Mouse (Mus musculus) forebrain, postnatal 0 days (tissue): ENCODE results near the gene Mrnip. TPM values are rescaled to one million over a fixed set of nuclear protein-coding genes. Genes with fewer than 3 reads are reported as not detected.

Source experiments
- ATAC-seq: fragments of 200-750 bp; cut with Nextera tagmentation; 2 replicates; pipeline ENCODE4 v1.8.0; 2017; ENCODE audit warnings: mild to moderate bottlenecking, moderate library complexity
- DNase-seq: peaks from one replicate; pipeline ENCODE4 v3.0.0-alpha.2; 2015
- H3K27ac ChIP-seq: fragments of 300-500 bp; sonication (generic); 2 replicates; pipeline ENCODE4 v1.5.1; 2014; ENCODE audit warnings: low read depth, mild to moderate bottlenecking, antibody characterized with exemption, low read length, moderate library complexity, mixed read lengths
- H3K27me3 ChIP-seq: fragments of 300-500 bp; sonication (generic); 2 replicates; pipeline ENCODE4 v1.6.1; 2014; ENCODE audit warnings: mild to moderate bottlenecking, low read length, mixed read lengths; ENCODE audit not compliant: insufficient read depth
- H3K36me3 ChIP-seq: fragments of 300-500 bp; sonication (generic); 2 replicates; pipeline ENCODE4 v1.6.1; 2014; ENCODE audit warnings: mild to moderate bottlenecking, moderate library complexity; ENCODE audit not compliant: insufficient read depth
- H3K4me1 ChIP-seq: fragments of 300-500 bp; sonication (generic); 2 replicates; pipeline ENCODE4 v1.6.1; 2014; ENCODE audit warnings: antibody characterized with exemption; ENCODE audit not compliant: insufficient read depth
- H3K4me2 ChIP-seq: fragments of 300-500 bp; sonication (generic); 2 replicates; pipeline ENCODE4 v1.6.1; 2014; ENCODE audit warnings: low read depth, mild to moderate bottlenecking, moderate library complexity
- H3K4me3 ChIP-seq: fragments of 300-500 bp; sonication (generic); 2 replicates; pipeline ENCODE4 v1.5.1; 2014; ENCODE audit warnings: low read depth, low read length, mixed read lengths
- H3K9ac ChIP-seq: fragments of 300-500 bp; sonication (generic); 2 replicates; pipeline ENCODE4 v1.6.1; 2014; ENCODE audit warnings: mild to moderate bottlenecking
- H3K9me3 ChIP-seq: fragments of 300-500 bp; sonication (generic); 2 replicates; pipeline ENCODE4 v1.6.1; 2016; ENCODE audit warnings: low read length
- CTCF ChIP-seq: sonication (generic); IDR thresholded peaks from 2 replicates; pipeline ENCODE4 v1.5.1; 2016; ENCODE audit warnings: antibody characterized with exemption, control low read depth, low read depth
- WGBS: fragments of 180-500 bp; shearing (Covaris S2); extraction: QIAGEN DNeasy Blood & Tissue Kit; methylation state at CpG from one replicate; pipeline ENCODE4 v1.1.7; 2014; 5-methylcytosine and 5-hydroxymethylcytosine counted together
- polyA plus RNA-seq: library from polyadenylated mRNA; unstranded; fragments of >200 nt; fragmentation: Nextera tagmentation; extraction: Ambion mirVana; gene quantifications from 2 replicates; pipeline ENCODE4 v1.2.1, GENCODE M21; 2015
- total RNA-seq: library from RNA; depleted of rRNA; stranded (reverse); fragments of >200 nt; gene quantifications from 2 replicates; pipeline ENCODE4 v1.2.3, GENCODE M21; 2014

The Mrnip gene
- total and polyA plus RNA-seq, 2 experiments from 2014 or later: 32.2 to 37.5 TPM

DNA sequence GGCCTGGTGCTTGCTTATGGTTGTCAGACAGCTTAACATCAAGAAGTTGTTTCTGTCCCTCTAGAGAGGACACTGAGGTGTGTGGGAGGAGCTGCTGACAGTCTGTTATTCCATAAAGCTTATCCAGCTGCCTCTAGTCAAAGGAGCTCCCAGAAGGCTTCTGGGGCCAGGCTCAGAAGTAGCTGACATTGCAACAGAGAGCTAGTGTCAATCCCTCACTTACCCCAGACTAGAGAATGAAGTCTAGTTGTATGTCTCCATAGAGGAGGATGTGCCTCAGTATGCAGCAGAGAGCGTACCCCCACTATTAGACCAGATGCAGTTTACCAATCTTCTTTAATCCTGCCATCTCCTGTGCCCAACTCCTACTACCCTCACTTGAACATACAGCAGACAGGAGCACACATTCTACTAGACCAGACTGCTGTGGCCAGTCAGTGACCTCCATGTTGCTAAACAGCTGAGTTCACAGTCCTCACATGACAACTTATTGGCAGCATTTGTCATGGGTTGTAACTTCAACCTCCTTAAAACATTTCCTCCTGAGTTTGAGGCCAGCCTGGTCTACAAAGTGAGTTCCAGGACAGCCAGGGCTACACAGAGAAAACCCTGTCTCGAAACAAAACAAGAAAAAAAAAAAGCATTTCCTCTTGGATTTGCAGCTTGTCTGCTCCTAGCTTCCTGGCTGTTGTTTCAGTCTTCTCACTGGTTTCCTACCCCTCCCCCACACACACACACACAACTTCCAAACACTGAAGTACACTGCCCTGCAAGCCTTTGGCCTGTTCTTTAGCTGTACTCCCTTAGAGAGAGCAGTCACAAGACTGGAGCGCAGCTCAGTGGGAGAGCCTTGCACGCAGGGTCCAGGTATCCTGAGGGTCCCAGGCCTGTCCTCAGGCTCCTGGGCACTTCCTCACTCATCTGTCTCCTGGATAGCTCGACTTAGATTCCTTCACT is 4.6 kb downstream of the Mrnip start:
- peaks cover 43% of the 10 kb centered on the region for H3K36me3 ChIP-seq
- DNase-seq: no peak
- no peaks in the 10 kb centered on the region for H3K27me3 ChIP-seq
- no peak overlapping the region for H3K9ac ChIP-seq
- no peak overlapping the region for H3K27ac ChIP-seq
- H3K4me1 ChIP-seq: peaks cover 4% of the 10 kb centered on the region; the same call in 1 of the 2 replicates
- no peak overlapping the region for H3K4me3 ChIP-seq
- H3K4me2 ChIP-seq: no peak overlapping the region
- no peak for TF ChIP-seq CTCF
- H3K9me3 ChIP-seq: no peaks in the 10 kb centered on the region
- WGBS: 83% methylated on average over 5 of the region's 5 CpGs
- ATAC-seq: no peak

DNA sequence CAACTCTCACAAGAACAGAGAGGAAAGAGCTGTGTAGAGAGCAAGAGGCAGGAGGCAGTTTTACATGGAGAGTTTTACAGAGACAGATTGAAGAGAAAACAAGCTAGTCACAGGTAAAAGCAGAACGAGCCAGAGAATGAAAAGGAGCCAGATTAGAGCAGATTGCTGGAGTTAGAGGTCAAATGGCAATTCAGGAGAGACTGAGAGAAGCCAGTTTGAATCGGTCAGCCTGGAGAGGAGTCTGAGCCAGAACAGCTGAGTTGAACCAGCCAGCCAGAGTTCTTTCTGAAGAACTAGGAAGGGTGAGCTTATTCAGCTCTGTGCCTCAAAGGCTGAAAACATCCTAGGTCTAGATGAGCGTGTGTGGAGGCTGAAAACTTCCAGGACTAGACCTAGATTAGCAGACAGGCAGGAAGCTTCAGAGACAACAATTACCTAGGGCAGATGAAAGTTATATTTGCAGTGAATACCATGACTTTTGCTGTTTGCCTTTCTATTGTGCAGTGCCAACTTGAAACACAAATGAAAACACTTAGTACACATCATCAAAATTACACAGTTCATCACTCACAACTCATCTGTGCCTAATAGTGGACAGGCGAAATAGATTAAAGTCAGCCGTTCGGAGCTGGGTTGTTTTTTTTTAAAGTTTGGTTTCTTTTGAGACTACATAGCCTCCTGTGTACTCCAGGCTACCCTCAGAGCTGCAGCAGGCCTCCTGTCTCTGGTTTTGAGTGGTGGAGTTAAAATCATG is 6.4 kb downstream of the Mrnip start:
- WGBS: 83% methylated on average over 6 of the region's 6 CpGs
- Histone ChIP-seq H3K27ac (no peak overlapping the region), H3K36me3 (peaks cover 46% of the 10 kb centered on the region), H3K4me2 (no peak overlapping the region), H3K9me3 (no peaks in the 10 kb centered on the region), H3K4me3 (no peak overlapping the region), H3K9ac (no peak overlapping the region), H3K4me1 (peaks cover under 1% of the 10 kb centered on the region; the same call in 1 of the 2 replicates), H3K27me3 (no peaks in the 10 kb centered on the region)
- TF ChIP-seq CTCF: no peak
- DNase-seq (no peak), ATAC-seq (no peak)

DNA sequence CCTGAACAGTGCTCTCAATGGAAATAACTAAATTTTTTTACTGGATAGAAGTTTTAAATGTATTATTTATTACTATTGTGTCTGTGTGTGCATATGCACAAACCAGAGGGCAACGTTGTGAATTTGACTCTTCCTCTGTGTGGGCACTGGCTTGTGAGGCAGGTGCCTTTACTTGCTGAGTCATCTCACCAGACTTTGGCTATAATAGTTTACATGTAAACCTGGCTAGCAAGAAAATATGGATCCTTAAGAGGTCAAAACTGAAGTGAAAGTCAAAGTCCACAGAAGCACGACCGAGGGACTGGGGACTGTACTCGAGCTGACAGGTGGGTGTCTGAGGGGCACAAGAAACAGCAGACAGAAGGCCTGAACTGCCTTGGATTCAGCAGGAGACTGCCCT is 8.5 kb downstream of the Mrnip start:
- peaks cover 41% of the 10 kb centered on the region for H3K36me3 ChIP-seq
- H3K9me3 ChIP-seq: no peaks in the 10 kb centered on the region
- no peak overlapping the region for H3K4me2 ChIP-seq
- DNase-seq (no peak), ATAC-seq (no peak)
- no peak overlapping the region for H3K27ac ChIP-seq
- H3K9ac ChIP-seq: no peak overlapping the region
- WGBS: 88% methylated on average over 4 of the region's 4 CpGs
- no peak overlapping the region for H3K4me3 ChIP-seq
- H3K4me1 ChIP-seq: no peaks in the 10 kb centered on the region
- no peaks in the 10 kb centered on the region for H3K27me3 ChIP-seq
- TF ChIP-seq CTCF: no peak

DNA sequence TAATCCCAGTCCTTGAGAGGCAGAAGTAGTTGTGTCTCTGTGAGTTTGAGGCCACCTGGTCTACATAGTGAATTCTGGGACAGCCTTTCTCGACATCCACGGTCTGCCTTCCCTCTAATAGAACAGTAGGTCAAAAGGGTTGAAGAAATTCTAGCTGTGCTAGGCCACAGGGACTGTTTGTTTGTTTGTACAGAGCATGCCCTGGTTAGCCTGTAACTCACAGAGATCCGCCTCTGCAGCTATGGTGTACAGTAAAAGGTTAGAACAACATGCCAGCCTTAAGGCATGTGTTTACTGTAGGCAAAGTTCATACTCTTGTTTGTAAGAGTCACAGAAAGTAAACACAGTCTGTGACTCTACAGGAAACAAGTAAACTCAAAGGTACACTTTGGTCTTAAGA is 10.5 kb downstream of the Mrnip start:
- no peak for ATAC-seq
- H3K9ac ChIP-seq: no peak overlapping the region
- no peak for TF ChIP-seq CTCF

DNA sequence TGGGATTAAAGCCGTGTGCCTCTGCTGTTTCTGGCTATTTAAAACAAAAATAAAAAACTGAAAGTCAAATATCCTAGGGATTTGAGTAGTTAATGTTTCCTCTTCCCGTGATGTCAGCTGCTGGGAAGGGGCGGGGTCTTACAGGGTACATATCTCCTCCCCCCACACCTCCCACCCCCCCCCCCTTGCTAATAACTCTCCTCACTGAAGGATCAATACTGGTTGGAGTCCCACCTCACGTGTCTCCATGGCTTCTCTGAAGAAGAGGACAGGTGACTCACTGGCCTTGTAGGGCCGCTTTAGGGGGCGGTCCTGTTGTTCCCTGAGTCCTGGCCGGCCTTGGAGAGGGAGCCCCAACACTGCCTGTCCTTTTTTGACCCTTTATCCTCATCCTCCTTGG is 14.4 kb downstream of the Mrnip start:
- Histone ChIP-seq H3K27me3 (no peaks in the 10 kb centered on the region), H3K4me2 (no peak overlapping the region), H3K9me3 (no peaks in the 10 kb centered on the region), H3K4me3 (no peak overlapping the region), H3K4me1 (no peaks in the 10 kb centered on the region), H3K36me3 (peaks cover 8% of the 10 kb centered on the region), H3K27ac (no peak overlapping the region), H3K9ac (no peak overlapping the region)
- ATAC-seq: no peak
- WGBS: 82% methylated on average over 7 of the region's 7 CpGs
- TF ChIP-seq CTCF: no peak
- DNase-seq: no peak

More for the DNA sequence above, 10.5 kb downstream of the Mrnip start:
- no peak for DNase-seq
- H3K27ac ChIP-seq: no peak overlapping the region
- H3K4me2 ChIP-seq: no peak overlapping the region
- H3K36me3 ChIP-seq: peaks cover 30% of the 10 kb centered on the region
- no peaks in the 10 kb centered on the region for H3K4me1 ChIP-seq
- no peaks in the 10 kb centered on the region for H3K9me3 ChIP-seq
- no peak overlapping the region for H3K4me3 ChIP-seq
- no peaks in the 10 kb centered on the region for H3K27me3 ChIP-seq
- WGBS: 83% methylated on average over 3 of the region's 3 CpGs

DNA sequence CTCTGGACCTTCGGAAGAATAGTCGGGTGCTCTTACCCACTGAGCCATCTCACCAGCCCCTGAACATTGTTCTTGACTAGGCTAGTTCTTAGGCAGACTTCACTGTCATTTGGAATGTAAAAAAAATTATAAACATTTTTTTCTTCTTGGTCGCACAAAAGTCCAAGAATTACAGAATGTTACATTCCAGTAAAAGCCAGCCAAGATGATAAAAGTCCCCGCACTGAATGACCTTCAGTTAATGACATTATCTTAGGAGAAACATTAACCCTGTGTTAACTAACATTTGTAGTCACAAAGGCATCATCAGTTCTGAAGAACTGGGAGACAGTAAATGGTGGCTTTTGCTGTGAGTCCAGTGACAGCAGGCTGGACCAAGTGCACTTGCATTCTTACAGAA is 16.1 kb downstream of the Mrnip start:
- Histone ChIP-seq H3K4me3 (no peak overlapping the region), H3K4me2 (no peak overlapping the region), H3K27ac (no peak overlapping the region), H3K4me1 (no peaks in the 10 kb centered on the region), H3K36me3 (peaks cover 5% of the 10 kb centered on the region), H3K9ac (no peak overlapping the region), H3K9me3 (no peaks in the 10 kb centered on the region), H3K27me3 (no peaks in the 10 kb centered on the region)
- DNase-seq (no peak), ATAC-seq (no peak)
- no peak for TF ChIP-seq CTCF
- WGBS: 91% methylated on average over 4 of the region's 4 CpGs

DNA sequence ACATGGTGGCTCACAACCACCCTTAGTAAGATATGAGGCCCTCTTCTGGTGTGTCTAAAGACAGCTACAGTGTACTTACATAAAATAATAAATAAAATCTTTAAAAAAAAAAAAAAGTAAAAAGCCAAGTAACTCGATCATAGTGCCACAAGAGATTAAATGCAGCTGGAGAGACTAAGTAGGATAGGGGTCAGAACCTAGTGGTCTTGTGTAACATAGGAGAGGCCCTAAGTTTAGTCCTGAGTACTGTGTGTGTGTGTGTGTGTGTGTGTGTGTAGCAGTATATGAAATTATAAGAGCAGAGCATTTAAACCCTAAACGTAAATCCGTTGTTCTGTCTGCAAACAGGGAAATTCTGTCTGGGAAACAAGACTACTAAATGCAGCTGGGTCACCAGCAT is 18.0 kb downstream of the Mrnip start:
- H3K4me3 ChIP-seq: no peak overlapping the region
- no peak overlapping the region for H3K27ac ChIP-seq
- no peak overlapping the region for H3K9ac ChIP-seq
- 94% methylated on average over 3 of the region's 3 CpGs for WGBS
- H3K4me2 ChIP-seq: no peak overlapping the region
- H3K4me1 ChIP-seq: no peaks in the 10 kb centered on the region
- no peaks in the 10 kb centered on the region for H3K27me3 ChIP-seq
- no peaks in the 10 kb centered on the region for H3K9me3 ChIP-seq
- no peak for TF ChIP-seq CTCF
- no peak for DNase-seq
- no peak for ATAC-seq
- peaks cover 8% of the 10 kb centered on the region for H3K36me3 ChIP-seq
